Mouse (Mus musculus): ENCODE results near the gene Igf2r. TPM values are rescaled to one million over a fixed set of nuclear protein-coding genes. Genes with fewer than 3 reads are reported as not detected.

Gene Igf2r
- total RNA-seq, 2 experiments from 2014 or later: 99.0 to 108 TPM

- intact Hi-C loops (cut with DNase I): loop anchor here (2.0 kb wide), 3 partner anchors 16 to 66 kb away; no protein-coding TSS in a partner anchor
- DNase-seq (ENCODE audit: low spot score): no peak
Measured at GRCm38 (mm10) chr17:12724767-12725744, 44.4 kb downstream of the Igf2r start.

- peak; percentile 43 for DNase-seq (ENCODE audit: low spot score)
- intact Hi-C loops (cut with DNase I): loop anchor here (2.0 kb wide), 3 partner anchors 17 to 67 kb away; no protein-coding TSS in a partner anchor
Measured at GRCm38 (mm10) chr17:12723986-12724766, 45.3 kb downstream of the Igf2r start.

GRCm38 (mm10) chr17:12722622-12723021, 46.8 kb downstream of the Igf2r start:
- intact Hi-C loops (cut with DNase I): no loop called here

GRCm38 (mm10) chr17:12721118-12721886, 48.2 kb downstream of the Igf2r start:
- intact Hi-C loops (cut with DNase I): no loop called here
- DNase-seq (ENCODE audit: low spot score): no peak

More at GRCm38 (mm10) chr17:12722622-12723021, 46.8 kb downstream of the Igf2r start:
- DNase-seq (ENCODE audit: low spot score): no peak

- DNase-seq (ENCODE audit: low spot score): no peak
Measured at GRCm38 (mm10) chr17:12718251-12718650, 51.2 kb downstream of the Igf2r start.

GRCm38 (mm10) chr17:12717445-12717844, 52.0 kb downstream of the Igf2r start:
- no peak for DNase-seq (ENCODE audit: low spot score)
- intact Hi-C loops (cut with DNase I): no loop called here

More at GRCm38 (mm10) chr17:12718251-12718650, 51.2 kb downstream of the Igf2r start:
- intact Hi-C loops (cut with DNase I): no loop called here

- intact Hi-C loops (cut with DNase I): no loop called here
- DNase-seq (ENCODE audit: low spot score): no peak
Measured at GRCm38 (mm10) chr17:12715032-12715431, 54.4 kb downstream of the Igf2r start.

GRCm38 (mm10) chr17:12714080-12714561, 55.3 kb downstream of the Igf2r start:
- DNase-seq (ENCODE audit: low spot score): no peak
- intact Hi-C loops (cut with DNase I): loop anchor here (1.0 kb wide), 1 partner anchor 96 kb away; no protein-coding TSS in a partner anchor

- intact Hi-C loops (cut with DNase I): no loop called here
- DNase-seq (ENCODE audit: low spot score): no peak
Measured at GRCm38 (mm10) chr17:12712993-12713392, 56.5 kb downstream of the Igf2r start.

GRCm38 (mm10) chr17:12712191-12712590, 57.3 kb downstream of the Igf2r start:
- intact Hi-C loops (cut with DNase I): no loop called here
- no peak for DNase-seq (ENCODE audit: low spot score)

- intact Hi-C loops (cut with DNase I): no loop called here
- no peak for DNase-seq (ENCODE audit: low spot score)
Measured at GRCm38 (mm10) chr17:12710976-12711375, 58.5 kb downstream of the Igf2r start.

GRCm38 (mm10) chr17:12710050-12710780, 59.2 kb downstream of the Igf2r start:
- intact Hi-C loops (cut with DNase I): no loop called here
- no peak for DNase-seq (ENCODE audit: low spot score)

GRCm38 (mm10) chr17:12708398-12708797, 61.1 kb downstream of the Igf2r start:
- DNase-seq (ENCODE audit: low spot score): no peak
- intact Hi-C loops (cut with DNase I): no loop called here

- intact Hi-C loops (cut with DNase I): no loop called here
- no peak for DNase-seq (ENCODE audit: low spot score)
Measured at GRCm38 (mm10) chr17:12706590-12707049, 62.8 kb downstream of the Igf2r start.

- intact Hi-C loops (cut with DNase I): no loop called here
- no peak for DNase-seq (ENCODE audit: low spot score)
Measured at GRCm38 (mm10) chr17:12702901-12703300, 66.6 kb downstream of the Igf2r start.

- no peak for DNase-seq (ENCODE audit: low spot score)
- intact Hi-C loops (cut with DNase I): no loop called here
Measured at GRCm38 (mm10) chr17:12700373-12700772, 69.1 kb downstream of the Igf2r start.

GRCm38 (mm10) chr17:12691899-12692298, 77.6 kb downstream of the Igf2r start:
- DNase-seq (ENCODE audit: low spot score): no peak

GRCm38 (mm10) chr17:12689537-12689936, 79.9 kb downstream of the Igf2r start:
- no peak for DNase-seq (ENCODE audit: low spot score)
- intact Hi-C loops (cut with DNase I): no loop called here

More at GRCm38 (mm10) chr17:12691899-12692298, 77.6 kb downstream of the Igf2r start:
- intact Hi-C loops (cut with DNase I): no loop called here
